Mouse (Mus musculus): ENCODE measurements around the gene Slco4c1.

Slco4c1 gene

DNA sequence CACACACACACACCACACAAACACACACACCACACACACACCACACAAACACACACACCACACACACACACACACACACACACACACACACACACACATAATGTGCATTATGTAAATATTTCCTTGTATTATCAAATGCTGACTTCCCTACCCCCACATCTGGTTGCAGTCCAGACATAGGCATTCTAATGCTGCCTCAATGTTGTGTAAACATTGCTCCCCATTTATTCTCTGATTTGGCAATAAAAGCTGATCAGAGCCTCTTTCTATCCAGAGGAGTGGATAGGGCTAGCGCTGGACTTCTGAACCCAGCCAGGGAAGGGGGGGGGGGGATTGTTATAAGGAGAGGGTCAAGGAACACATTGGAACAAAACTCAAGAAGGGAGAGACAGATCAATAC, 101.7 kb downstream of the Slco4c1 start:
- DNase-seq (ENCODE audit: low read depth, low spot score), result no peak

DNA sequence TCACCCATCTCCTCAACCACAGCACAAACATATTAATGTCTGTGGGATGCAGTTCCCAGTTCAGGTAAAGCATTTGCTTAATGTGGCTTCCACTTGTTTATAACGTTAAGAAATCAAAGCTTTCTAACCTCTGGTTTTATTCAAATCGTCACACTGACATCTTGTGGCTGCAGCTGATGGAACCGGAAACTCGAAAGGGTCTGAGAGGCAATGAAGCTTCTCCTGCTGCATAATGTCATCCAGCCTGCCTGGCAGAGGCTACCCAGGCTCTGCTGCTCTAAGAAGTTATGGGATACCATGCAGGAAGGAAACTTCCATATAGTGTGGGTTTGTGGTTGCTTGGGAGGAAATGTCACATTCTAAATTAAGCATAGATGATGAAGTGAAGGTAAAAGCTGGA, 103.7 kb downstream of the Slco4c1 start:
- peak; percentile 1 for DNase-seq (ENCODE audit: low read depth, low spot score)

GRCm38 (mm10) chr1:96766535-96766934, 105.4 kb downstream of the Slco4c1 start:
- no peak for DNase-seq (ENCODE audit: low read depth, low spot score)
